Mouse (Mus musculus) testis, adult 2 months (tissue): Measurements from ENCODE around the gene 4930432K21Rik.

Experiments used
- CTCF ChIP-seq: fragments of 200-500 bp; IDR thresholded peaks from 2 replicates; pipeline ENCODE4 v1.5.1; 2012; ENCODE audit warnings: low read depth, mild to moderate bottlenecking, inconsistent platforms, low read length, moderate library complexity; ENCODE audit not compliant: control insufficient read depth, insufficient read depth, insufficient replicate concordance
- POLR2A ChIP-seq: fragments of 200-500 bp; IDR thresholded peaks from 2 replicates; pipeline ENCODE4 v1.6.1; 2012; ENCODE audit warnings: low read depth, mild to moderate bottlenecking, inconsistent platforms, low read length, moderate library complexity; ENCODE audit not compliant: control insufficient read depth

GRCm38 (mm10) chr8:84104221-84104620, 43.6 kb upstream of the 4930432K21Rik start:
- TF ChIP-seq CTCF (no peak), POLR2A (no peak)
